Mouse (Mus musculus) monocyte, adult 2 months (primary cell): ENCODE measurements around the gene Resf1.
"Not testable (repeated sequence)": the region's sequence is repeated elsewhere in the genome, so short reads cannot be mapped to it uniquely, and the experiment has no call there.

Experiments used
- DNase-seq, 2 experiments: peaks; one replicate each; pipeline ENCODE4 v3.0.0; 2022; ENCODE audit warnings: low spot score in 2 of 2, low read depth in 1 of 2

The Resf1 gene

GRCm38 (mm10) chr6:149308956-149309932, at the start of gene Resf1:
Gene Resf1 (plus strand): TSS chr6:149309414.
- DNase-seq: peak; percentile 69 to 88

GRCm38 (mm10) chr6:149260801-149261239, 48.4 kb upstream of the Resf1 start:
- peak in 1 of 2 experiments; percentile 19 for DNase-seq

DNA sequence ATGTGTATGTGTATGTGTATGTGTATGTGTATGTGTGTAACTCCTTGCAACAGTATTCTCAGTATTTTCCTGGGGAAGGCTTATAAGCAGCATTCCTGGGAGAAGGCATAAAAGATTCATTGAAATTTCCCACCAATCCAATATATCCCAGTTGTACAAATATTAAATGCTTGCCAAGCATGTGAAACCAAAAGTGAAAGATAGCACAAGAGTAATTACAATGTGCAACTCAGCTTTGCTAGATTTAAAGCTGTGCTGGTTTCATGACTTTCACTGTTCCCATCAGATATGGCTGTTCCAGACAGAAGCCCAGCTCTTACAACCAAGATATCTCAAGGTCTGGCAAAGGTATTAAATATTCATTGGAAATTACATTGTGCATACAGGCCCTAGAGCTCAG, 41.3 kb upstream of the Resf1 start:
- DNase-seq: no peak

DNA sequence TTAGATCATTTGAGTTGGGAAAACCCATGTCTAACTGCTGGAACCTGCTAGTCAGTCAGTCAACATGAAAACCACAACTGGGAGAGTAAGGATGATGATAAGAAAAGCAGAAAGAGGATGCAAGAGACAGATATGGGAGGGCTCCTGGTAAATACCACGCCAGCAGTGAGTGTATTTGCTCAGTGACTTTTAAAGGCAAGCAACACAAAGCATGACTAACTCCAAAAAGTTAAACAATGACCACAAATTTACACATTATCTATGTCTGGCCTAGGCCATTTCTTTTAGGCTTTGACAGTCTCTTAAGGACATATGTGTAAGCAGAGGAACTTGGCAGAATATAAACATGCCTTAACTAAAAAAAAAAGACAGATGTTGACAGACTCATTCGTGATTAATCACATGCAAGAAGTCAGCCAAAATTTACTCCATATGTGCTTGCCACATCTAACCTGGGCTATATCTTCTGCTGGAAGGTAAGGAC, 30.9 kb upstream of the Resf1 start:
- no peak for DNase-seq

GRCm38 (mm10) chr6:149278866-149279265, 30.3 kb upstream of the Resf1 start:
- no peak for DNase-seq

DNA sequence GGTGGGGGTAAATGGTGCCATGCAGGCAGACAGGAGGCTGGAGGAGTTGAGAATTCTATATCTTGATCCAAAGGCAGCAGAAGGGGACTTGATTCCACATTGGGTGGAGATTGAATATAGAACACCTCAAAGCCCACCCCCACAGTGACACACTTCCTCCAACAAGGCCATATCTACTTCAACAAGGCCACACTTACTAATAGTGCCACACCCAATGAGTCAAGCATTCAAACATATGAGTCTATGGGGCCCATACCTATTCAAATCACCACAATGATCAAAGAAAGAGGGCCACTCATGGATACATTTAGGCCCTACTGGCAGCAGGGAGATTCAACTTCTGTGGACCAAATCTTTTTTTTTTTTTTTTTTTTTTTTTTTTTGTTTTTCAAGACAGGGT, 28.7 kb upstream of the Resf1 start:
- no peak for DNase-seq

GRCm38 (mm10) chr6:149288190-149288589, 21.0 kb upstream of the Resf1 start:
- DNase-seq: not testable (repeated sequence)

GRCm38 (mm10) chr6:149303231-149303630, 6.0 kb upstream of the Resf1 start:
- not testable (repeated sequence) for DNase-seq

DNA sequence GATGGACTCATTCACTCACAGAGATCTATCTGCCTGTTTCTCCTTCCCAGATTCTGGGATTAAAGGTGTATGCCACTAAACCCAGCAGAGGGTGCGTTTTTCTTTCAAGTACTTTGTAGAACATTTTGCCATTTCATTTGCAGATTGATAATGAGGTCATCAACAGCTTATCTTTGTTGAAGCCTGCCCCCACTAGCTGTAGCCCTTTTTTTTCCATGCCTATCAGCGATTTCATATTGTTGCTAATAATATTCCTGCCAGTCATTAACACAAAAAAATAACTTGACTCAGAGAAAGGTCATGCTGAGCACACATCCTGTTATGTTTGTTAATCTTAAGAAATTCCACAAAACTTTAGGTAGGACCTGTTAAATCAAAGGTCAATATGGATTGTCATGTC, 2.1 kb upstream of the Resf1 start:
- no peak for DNase-seq

GRCm38 (mm10) chr6:149307801-149308200, 1.4 kb upstream of the Resf1 start:
- peak in 1 of 2 experiments; percentile 28 for DNase-seq

- DNase-seq: no peak
These were observed 1.0 kb downstream of the Resf1 start for GRCm38 (mm10) chr6:149310226-149310625.

DNA sequence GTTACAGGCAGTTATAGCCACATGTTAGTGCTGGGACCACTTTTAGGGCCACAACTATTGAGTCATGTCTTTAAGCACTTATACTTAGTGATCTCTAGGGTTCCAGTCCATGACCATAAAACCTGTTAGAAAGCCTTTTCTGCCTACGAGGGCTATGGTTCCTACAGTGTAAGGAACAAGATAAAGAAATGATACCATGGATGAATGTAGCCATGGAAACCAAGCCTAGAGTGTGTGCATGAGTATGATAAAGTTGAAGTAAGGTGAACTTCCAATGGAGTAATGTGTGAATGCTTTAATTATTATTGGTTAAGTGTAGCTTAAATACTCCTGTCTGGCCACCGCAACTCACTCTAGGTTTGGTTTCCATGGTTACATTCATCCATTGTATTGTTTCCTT, 1.8 kb downstream of the Resf1 start:
- DNase-seq: no peak

DNA sequence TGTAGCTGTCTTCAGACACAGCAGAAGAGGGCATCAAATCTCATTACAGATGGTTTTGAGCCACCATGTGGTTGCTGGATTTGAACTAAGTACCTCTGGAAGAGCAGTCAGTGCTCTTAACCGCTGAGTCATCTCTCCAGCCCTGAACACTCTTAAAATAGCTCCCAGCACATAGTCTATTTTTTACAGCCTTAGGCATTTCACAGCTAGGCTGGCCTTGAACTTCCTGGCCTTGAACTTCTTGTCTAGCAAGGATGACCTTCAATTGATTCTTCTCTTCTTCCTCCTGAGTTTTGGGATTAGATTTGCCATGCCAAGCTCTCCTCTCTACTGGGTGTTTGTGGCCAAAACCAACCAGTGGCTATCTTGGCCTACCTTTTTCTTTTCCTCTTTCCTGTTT, 2.6 kb downstream of the Resf1 start:
- no peak for DNase-seq

- no peak for DNase-seq
These were observed 3.0 kb downstream of the Resf1 start for GRCm38 (mm10) chr6:149312221-149312620.

DNA sequence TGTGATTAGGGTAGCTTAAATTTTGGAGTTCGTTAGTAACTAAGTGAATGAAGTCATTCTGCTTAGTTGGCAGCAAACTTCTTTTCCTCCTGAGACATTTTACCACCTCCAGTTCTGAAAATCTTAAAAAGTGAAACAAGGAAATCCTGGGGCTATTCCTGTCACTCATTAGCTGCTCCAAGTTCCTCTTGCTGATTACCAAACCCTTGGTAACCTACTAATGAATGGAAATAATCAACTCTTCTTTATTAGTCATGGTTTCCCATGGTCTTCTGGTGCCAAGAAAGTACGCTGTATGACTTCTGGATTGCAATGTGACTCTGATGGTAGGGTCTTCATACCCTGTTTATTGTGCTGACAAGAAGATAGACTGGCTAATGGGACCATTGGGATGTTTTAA, 5.7 kb downstream of the Resf1 start:
- DNase-seq: no peak

- DNase-seq: no peak
These were observed 14.5 kb downstream of the Resf1 start for GRCm38 (mm10) chr6:149323523-149324241.

DNA sequence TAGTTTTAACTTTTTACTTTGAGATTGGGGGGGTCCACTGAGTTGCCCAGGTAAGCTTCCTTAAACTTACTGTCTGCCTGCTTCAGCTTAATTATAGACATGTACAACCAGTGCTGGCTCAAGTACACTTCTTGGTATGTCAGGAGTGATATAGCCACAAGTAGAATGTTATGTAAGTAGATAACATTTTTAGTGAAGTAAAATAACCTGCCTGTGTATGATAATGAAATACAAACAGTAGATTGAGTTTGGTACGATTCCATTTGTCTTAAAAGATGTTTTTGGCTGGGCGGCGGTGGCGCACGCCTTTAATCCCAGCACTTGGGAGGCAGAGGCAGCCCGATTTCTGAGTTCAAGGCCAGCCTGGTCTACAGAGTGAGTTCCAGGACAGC, 15.0 kb downstream of the Resf1 start:
- DNase-seq: no peak

- no peak for DNase-seq
These were observed 19.9 kb downstream of the Resf1 start for GRCm38 (mm10) chr6:149329071-149329470.

- no peak for DNase-seq
These were observed 21.1 kb downstream of the Resf1 start for GRCm38 (mm10) chr6:149330332-149330731.

DNA sequence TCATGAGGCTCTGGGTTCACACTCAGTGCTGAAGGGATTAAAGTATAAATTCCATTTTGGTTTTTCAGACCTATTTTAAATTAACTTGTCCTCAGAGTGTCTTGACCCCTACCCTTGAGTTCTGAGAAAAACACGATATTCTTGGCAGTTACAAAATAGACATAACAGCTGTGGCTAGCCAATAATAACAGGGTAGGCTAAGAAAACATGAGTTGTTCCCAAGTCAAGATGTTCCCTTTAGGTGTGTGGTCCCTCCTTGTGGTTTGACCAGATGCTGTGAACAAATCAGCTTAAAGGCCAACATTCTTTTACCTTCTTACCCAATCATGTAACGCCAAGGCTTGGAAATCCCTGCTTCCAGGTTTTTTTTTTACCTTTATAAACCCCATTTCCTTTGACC, 23.8 kb downstream of the Resf1 start:
- no peak for DNase-seq

- no peak for DNase-seq
These were observed 28.8 kb downstream of the Resf1 start for GRCm38 (mm10) chr6:149337990-149338389.

DNA sequence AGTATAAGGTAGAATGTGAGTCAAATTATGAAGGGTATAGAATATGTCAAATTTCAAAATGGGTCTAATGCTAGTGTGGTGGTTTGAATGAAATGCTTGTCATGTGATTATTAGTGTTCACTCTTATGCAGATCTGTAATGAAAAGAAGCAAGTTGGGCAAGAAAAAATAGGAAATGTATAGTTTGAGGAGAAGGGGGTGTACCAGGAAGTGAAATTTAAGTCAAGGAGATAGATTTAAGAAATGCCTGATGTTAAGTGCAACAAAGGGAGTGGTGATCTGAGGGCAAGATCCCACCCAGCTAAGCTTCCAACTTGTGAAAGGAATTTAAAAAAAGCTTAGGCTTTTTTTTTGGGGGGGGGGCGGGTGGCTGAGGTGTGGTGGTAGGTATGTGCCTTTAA, 29.4 kb downstream of the Resf1 start:
- no peak for DNase-seq
